Mouse (Mus musculus) heart, adult 2 months (tissue): Measurements from ENCODE around the gene Uimc1. TPM values are rescaled to one million over a fixed set of nuclear protein-coding genes. Genes with fewer than 3 reads are reported as not detected.

Experiments
- DNase-seq, 2 experiments: peaks; one replicate each; pipeline ENCODE4 v3.0.0; 2021
- H3K27ac ChIP-seq: fragments of 200-600 bp; 2 replicates; pipeline ENCODE4 v1.8.1; 2022
- H3K27me3 ChIP-seq: fragments of 200-500 bp; 2 replicates; pipeline ENCODE4 v1.6.1; 2012; ENCODE audit warnings: mild to moderate bottlenecking, low read length, inconsistent platforms, mixed read lengths; ENCODE audit not compliant: control insufficient read depth, insufficient read depth
- H3K36me3 ChIP-seq: fragments of 200-500 bp; 2 replicates; pipeline ENCODE4 v1.6.1; 2012; ENCODE audit warnings: low read length, inconsistent platforms; ENCODE audit not compliant: control insufficient read depth, insufficient read depth
- H3K4me1 ChIP-seq: fragments of 200-500 bp; 2 replicates; pipeline ENCODE4 v1.6.1; 2011; ENCODE audit warnings: low read length; ENCODE audit not compliant: control insufficient read depth, insufficient read depth
- H3K4me3 ChIP-seq: fragments of 200-600 bp; 2 replicates; pipeline ENCODE4 v1.8.1; 2022
- H3K79me2 ChIP-seq: fragments of 200-500 bp; replicated peaks from 2 replicates; pipeline ENCODE4 v1.6.1; 2012; ENCODE audit warnings: mild to moderate bottlenecking, inconsistent platforms, low read length, moderate library complexity, mixed read lengths; ENCODE audit not compliant: control insufficient read depth, insufficient read depth
- H3K9ac ChIP-seq: fragments of 200-500 bp; 2 replicates; pipeline ENCODE4 v1.6.1; 2012; ENCODE audit warnings: low read depth, mild to moderate bottlenecking, control low read depth, inconsistent platforms, low read length, mixed read lengths
- CTCF ChIP-seq: fragments of 200-600 bp; IDR thresholded peaks from 2 replicates; pipeline ENCODE4 v1.8.1; 2022; ENCODE audit warnings: antibody characterized with exemption, mild to moderate bottlenecking, moderate library complexity
- EP300 ChIP-seq: fragments of 200-500 bp; IDR thresholded peaks from 2 replicates; pipeline ENCODE4 v1.6.1; 2011; ENCODE audit warnings: low read depth, low read length, control low read depth; ENCODE audit not compliant: insufficient read depth
- POLR2A ChIP-seq: fragments of 200-500 bp; IDR thresholded peaks from 2 replicates; pipeline ENCODE4 v1.6.1; 2011; ENCODE audit warnings: mild to moderate bottlenecking, low read depth, low read length, control low read depth; ENCODE audit not compliant: insufficient read depth
- WGBS: fragments of 180-500 bp; shearing (Covaris S2); methylation state at CpG from one replicate; pipeline ENCODE4 v1.1.7; 2018; 5-methylcytosine and 5-hydroxymethylcytosine counted together
- intact Hi-C: fragments of 180-260 bp; cut with DNase I; formaldehyde crosslinking; loops from one replicate; pipeline ENCODE4 v1.15.1; 2025
- polyA plus RNA-seq: library from polyadenylated mRNA; depleted of rRNA; stranded (reverse); fragments of >200 nt; gene quantifications from 2 replicates; pipeline ENCODE4 v1.2.3, GENCODE M21; 2012
- total RNA-seq, 2 experiments: library from RNA; stranded (reverse); gene quantifications; 2 replicates each; pipeline ENCODE4 v1.2.3; 2021

The Uimc1 gene
- total and polyA plus RNA-seq, 3 experiments = 9.9 to 20.5 (median 20.3) TPM

- Histone ChIP-seq H3K27ac (peak overlapping the region; percentile 68), H3K9ac (no peak overlapping the region), H3K4me1 (peaks cover 12% of the 10 kb centered on the region), H3K4me3 (no peak overlapping the region), H3K36me3 (peaks cover 13% of the 10 kb centered on the region), H3K27me3 (no peaks in the 10 kb centered on the region), H3K79me2 (peaks cover 7% of the 10 kb centered on the region; the same call in 1 of the 2 replicates)
- DNase-seq = peak; percentile 69 to 80
- 40% methylated on average over 8 of the region's 8 CpGs for WGBS
- intact Hi-C loops = loop anchor here (10.0 kb wide), 1 partner anchor 217 kb away; the partner anchor contains the start of genes Mxd3, Prelid1 and Rab24
- TF ChIP-seq POLR2A (0 out of 2 replicates have a peak, but pooled peaks have one; percentile 22), EP300 (peak; percentile 95; the same call in 1 of the 2 replicates), CTCF (no peak)
Measured at GRCm38 (mm10) chr13:55107694-55108093, 7.6 kb upstream of the Uimc1 start.

- no peaks in the 10 kb centered on the region for H3K27me3 ChIP-seq
- DNase-seq = no peak
- H3K79me2 ChIP-seq = peaks cover 7% of the 10 kb centered on the region; the same call in 1 of the 2 replicates
- no peak overlapping the region for H3K4me3 ChIP-seq
- TF ChIP-seq EP300 (no peak), CTCF (no peak), POLR2A (no peak)
- H3K4me1 ChIP-seq = peaks cover 12% of the 10 kb centered on the region
- 71% methylated on average over 4 of the region's 4 CpGs for WGBS
- intact Hi-C loops = loop anchor here (10.0 kb wide), 1 partner anchor 218 kb away; the partner anchor contains the start of genes Mxd3, Prelid1 and Rab24
- peak overlapping the region; percentile 68 for H3K27ac ChIP-seq
- H3K9ac ChIP-seq = no peak overlapping the region
- peaks cover 13% of the 10 kb centered on the region for H3K36me3 ChIP-seq
Measured at GRCm38 (mm10) chr13:55107116-55107515, 7.0 kb upstream of the Uimc1 start.

- peaks cover 7% of the 10 kb centered on the region; the same call in 1 of the 2 replicates for H3K79me2 ChIP-seq
- 12% methylated on average over 8 of the region's 8 CpGs for WGBS
- TF ChIP-seq EP300 = no peak
- TF ChIP-seq POLR2A = no peak
- TF ChIP-seq CTCF = no peak
Measured at GRCm38 (mm10) chr13:55105953-55106691, 6.0 kb upstream of the Uimc1 start.

GRCm38 (mm10) chr13:55105045-55105952 lies 5.2 kb upstream of the Uimc1 start, which contains the start of gene Zfp346:
Gene Zfp346 (plus strand): TSS chr13:55105311.
- peaks cover 12% of the 10 kb centered on the region for H3K4me1 ChIP-seq
- H3K4me3 ChIP-seq = peak within 1 kb of the TSS; percentile 91
- H3K27ac ChIP-seq = peak within 1 kb of the TSS; percentile 80
- WGBS = under 1% methylated on average over 66 of the region's 66 CpGs
- DNase-seq = peak; percentile 98 to 99
- no peaks in the 10 kb centered on the region for H3K27me3 ChIP-seq
- intact Hi-C loops = loop anchor here (2.0 to 10.0 kb wide), 2 partner anchors 74 to 220 kb away; partner anchors contain the start of genes Mxd3, Prelid1 and Rab24
- peak within 1 kb of the TSS; percentile 91 for H3K9ac ChIP-seq
- H3K36me3 ChIP-seq = peaks cover 13% of the 10 kb centered on the region
- TF ChIP-seq POLR2A (peak; percentile 95), CTCF (peak; percentile 68), EP300 (no peak)
- peaks cover 5% of the 10 kb centered on the region; the same call in 1 of the 2 replicates for H3K79me2 ChIP-seq

More at GRCm38 (mm10) chr13:55105953-55106691, 6.0 kb upstream of the Uimc1 start:
- Histone ChIP-seq H3K9ac (peak overlapping the region; percentile 91), H3K4me1 (peaks cover 12% of the 10 kb centered on the region), H3K27ac (peak overlapping the region; percentile 80), H3K36me3 (peaks cover 13% of the 10 kb centered on the region), H3K4me3 (peak overlapping the region; percentile 91), H3K27me3 (no peaks in the 10 kb centered on the region)
- intact Hi-C loops = loop anchor here (2.0 to 10.0 kb wide), 2 partner anchors 73 to 219 kb away; partner anchors contain the start of genes Mxd3, Prelid1 and Rab24
- DNase-seq = peak; percentile 25 to 42

- 48% methylated on average over 2 of the region's 2 CpGs for WGBS
- H3K79me2 ChIP-seq = peaks cover 3% of the 10 kb centered on the region; the same call in 1 of the 2 replicates
- H3K4me3 ChIP-seq = no peak overlapping the region
- intact Hi-C loops = loop anchor here (10.0 kb wide), 1 partner anchor 221 kb away; the partner anchor contains the start of genes Mxd3, Prelid1 and Rab24
- H3K4me1 ChIP-seq = peaks cover 16% of the 10 kb centered on the region
- no peak overlapping the region for H3K27ac ChIP-seq
- TF ChIP-seq CTCF = no peak
- TF ChIP-seq EP300 = no peak
- no peak for DNase-seq
- H3K36me3 ChIP-seq = peaks cover 12% of the 10 kb centered on the region
- H3K27me3 ChIP-seq = no peaks in the 10 kb centered on the region
- H3K9ac ChIP-seq = no peak overlapping the region
Measured at GRCm38 (mm10) chr13:55103351-55103750, 3.3 kb upstream of the Uimc1 start.
